In the genomic region with DNA sequence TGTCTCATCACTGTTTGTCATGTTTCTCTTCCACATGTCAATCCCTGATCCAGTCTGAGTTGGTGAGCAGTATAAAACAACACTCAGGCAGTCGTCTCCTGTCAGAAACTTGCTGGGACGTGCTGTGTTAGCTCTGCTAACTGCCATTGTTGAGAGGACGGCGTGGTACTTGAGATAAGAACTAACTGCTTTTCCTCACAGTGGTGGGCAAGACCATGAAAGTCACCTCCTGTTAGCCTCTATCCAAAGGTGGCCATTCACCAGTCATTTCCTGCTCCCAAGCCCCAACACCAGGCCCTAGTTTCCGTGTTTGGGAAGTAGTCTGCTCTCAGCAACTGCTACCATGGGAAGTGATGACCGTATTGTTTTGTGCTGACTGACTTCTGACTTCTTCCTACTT, we compare ENCODE assay signal across 20 mouse cellular contexts. TPM values are rescaled to one million over a fixed set of nuclear protein-coding genes. Genes with fewer than 3 reads are reported as not detected.
DNase-seq lines count a peak whose midpoint lies in the region; ATAC-seq and TF ChIP-seq lines count a peak whose summit lies in the region.
"Had no signal": no experiment of that assay in that cellular context is flagged by ENCODE, and none has a peak within 500 bp of the region (broad histone marks: within the 10 kb centered on the region; RNA-seq: fewer than 3 reads in every experiment).

No protein-coding gene starts in this region.

- peaks cover 10% of the 10 kb centered on the region for H3K4me1 ChIP-seq in heart, postnatal 0 days (ENCODE audit: control insufficient read depth, insufficient read depth)
- H3K4me1 ChIP-seq in G1E (ENCODE audit: insufficient read depth, low read depth, low read length) = peaks cover 35% of the 10 kb centered on the region
- H3K4me1 ChIP-seq in liver, embryonic 12.5 days = peaks cover 34% of the 10 kb centered on the region
- peaks cover 12% of the 10 kb centered on the region for H3K4me1 ChIP-seq in kidney, embryonic 15.5 days
- H3K4me1 ChIP-seq in forebrain, embryonic 15.5 days = 0 out of 2 replicates have a peak, but pooled peaks cover 3% of the 10 kb centered on the region

- WGBS in heart, postnatal 0 days = 15% methylated on average over 6 of the region's 6 CpGs
- WGBS in liver, embryonic 12.5 days (ENCODE audit: insufficient replicate concordance) = 13% methylated on average over 6 of the region's 6 CpGs
- WGBS in kidney, embryonic 15.5 days = 53% methylated on average over 6 of the region's 6 CpGs
- 74% methylated on average over 6 of the region's 6 CpGs for WGBS in forebrain, embryonic 15.5 days

- H3K4me3 ChIP-seq in heart, postnatal 0 days (ENCODE audit: low read depth, low read length) = no peak overlapping the region
- H3K4me3 ChIP-seq in G1E (ENCODE audit: low read depth, low read length) = peak overlapping the region; percentile 6; the same call in 1 of the 2 replicates
- no peak overlapping the region for H3K4me3 ChIP-seq in liver, embryonic 12.5 days
- no peak overlapping the region for H3K4me3 ChIP-seq in kidney, embryonic 15.5 days (replicated peaks)
- H3K4me3 ChIP-seq in forebrain, embryonic 15.5 days = no peak overlapping the region
- H3K4me3 ChIP-seq: erythroblast, embryonic 14.5 days; layer of hippocampus, adult 2 months had no signal

- H3K36me3 ChIP-seq in heart, postnatal 0 days (replicated peaks; ENCODE audit: control insufficient read depth, insufficient read depth, low read length) = no peaks in the 10 kb centered on the region
- no peaks in the 10 kb centered on the region for H3K36me3 ChIP-seq in G1E (replicated peaks)
- H3K36me3 ChIP-seq in liver, embryonic 12.5 days = peaks cover 5% of the 10 kb centered on the region; the same call in 1 of the 2 replicates
- H3K36me3 ChIP-seq in kidney, embryonic 15.5 days = peaks cover 15% of the 10 kb centered on the region; the same call in 1 of the 2 replicates
- H3K36me3 ChIP-seq in forebrain, embryonic 15.5 days = no peaks in the 10 kb centered on the region

- no peak overlapping the region for H3K9ac ChIP-seq in heart, postnatal 0 days (replicated peaks; ENCODE audit: low read depth, low read length)
- H3K9ac ChIP-seq in liver, embryonic 12.5 days = no peak overlapping the region
- no peak overlapping the region for H3K9ac ChIP-seq in kidney, embryonic 15.5 days
- no peak overlapping the region for H3K9ac ChIP-seq in forebrain, embryonic 15.5 days (replicated peaks)
- H3K9ac ChIP-seq: hindbrain, embryonic 14.5 days had no signal

- H3K27me3 ChIP-seq in heart, postnatal 0 days (ENCODE audit: control insufficient read depth, insufficient read depth, low read length) = 0 out of 2 replicates have a peak, but pooled peaks cover 5% of the 10 kb centered on the region
- peaks cover 5% of the 10 kb centered on the region; the same call in 1 of the 2 replicates for H3K27me3 ChIP-seq in G1E (ENCODE audit: insufficient read depth, low read length)
- no peaks in the 10 kb centered on the region for H3K27me3 ChIP-seq in liver, embryonic 12.5 days (replicated peaks)
- no peaks in the 10 kb centered on the region for H3K27me3 ChIP-seq in kidney, embryonic 15.5 days
- H3K27me3 ChIP-seq in forebrain, embryonic 15.5 days = no peaks in the 10 kb centered on the region

- TF ChIP-seq CTCF in heart, postnatal 0 days (IDR thresholded peaks at IDR 0.05; ENCODE audit: low read depth) = no peak
- TF ChIP-seq CTCF in G1E (IDR thresholded peaks at IDR 0.05; ENCODE audit: low read depth, low read length) = no peak

- no peaks in the 10 kb centered on the region for H3K9me3 ChIP-seq in heart, postnatal 0 days (replicated peaks; ENCODE audit: control insufficient read depth, low read length)
- H3K9me3 ChIP-seq in G1E (replicated peaks) = peaks cover 7% of the 10 kb centered on the region; the same call in 1 of the 2 replicates
- peaks cover 5% of the 10 kb centered on the region; the same call in 1 of the 2 replicates for H3K9me3 ChIP-seq in liver, embryonic 12.5 days (replicated peaks)
- H3K9me3 ChIP-seq in kidney, embryonic 15.5 days (replicated peaks) = no peaks in the 10 kb centered on the region; the same call in 1 of the 2 replicates
- no peaks in the 10 kb centered on the region for H3K9me3 ChIP-seq in forebrain, embryonic 15.5 days

- peak; percentile 84 for DNase-seq in heart, postnatal 0 days (ENCODE audit: low spot score)
- DNase-seq in heart, adult 8-10 months (ENCODE audit: low spot score) = no peak
- DNase-seq in 416B (ENCODE audit: low read depth) (peak; percentile 67), G1E (ENCODE audit: low spot score) (no peak)
- DNase-seq in T-cell, adult 2 months (ENCODE audit: low spot score) = no peak
- DNase-seq: adrenal gland, adult 8-10 months; cerebellum, adult 11-12 months; cerebellum, postnatal 25 days; thymus, postnatal 4 days had no signal

- peak; percentile 87 for ATAC-seq in heart, postnatal 0 days (ENCODE audit: insufficient read depth, low read depth)
- ATAC-seq in G1E (ENCODE audit: extremely low read depth, insufficient number of reproducible peaks, low FRiP score, poor library complexity, severe bottlenecking) = peak; percentile 70
- peak; percentile 72 for ATAC-seq in liver, embryonic 12.5 days
- no peak for ATAC-seq in kidney, embryonic 15.5 days (replicated peaks; ENCODE audit: low FRiP score)
- ATAC-seq in forebrain, embryonic 15.5 days (replicated peaks) = no peak
- ATAC-seq: CD4-positive, CD25-positive, alpha-beta regulatory T cell, adult 4 months; forebrain, embryonic 14.5 days; intestine, postnatal 0 days had no signal

- H3K27ac ChIP-seq in heart, postnatal 0 days (ENCODE audit: low read depth) = peak overlapping the region; percentile 36
- peak overlapping the region; percentile 57 for H3K27ac ChIP-seq in liver, embryonic 12.5 days
- H3K27ac ChIP-seq in kidney, embryonic 15.5 days = no peak overlapping the region
- no peak overlapping the region for H3K27ac ChIP-seq in forebrain, embryonic 15.5 days (replicated peaks)
- H3K27ac ChIP-seq: hindbrain, embryonic 14.5 days; kidney, postnatal 0 days; layer of hippocampus, adult 2 months had no signal

- TF ChIP-seq EP300 in heart, postnatal 0 days (IDR thresholded peaks at IDR 0.05; ENCODE audit: low read depth) = peak; percentile 28; the same call in 1 of the 2 replicates

- H3K4me2 ChIP-seq in heart, postnatal 0 days (ENCODE audit: low read depth, low read length) = no peak overlapping the region
- H3K4me2 ChIP-seq in liver, embryonic 12.5 days = no peak overlapping the region
- no peak overlapping the region for H3K4me2 ChIP-seq in kidney, embryonic 15.5 days
- H3K4me2 ChIP-seq in forebrain, embryonic 15.5 days (replicated peaks) = no peak overlapping the region
- H3K4me2 ChIP-seq: hindbrain, embryonic 14.5 days; midbrain, embryonic 11.5 days had no signal

RNA-seq across cellular contexts. Expression of gene Hdac7, which starts 20.9 kb away (rescaled TPM):
- total RNA-seq in heart, postnatal 0 days (2014; rRNA removed; ENCODE audit: low replicate concordance) = 34.4 and 36.9 TPM in 2 replicates
- 15.6 TPM in 2 replicates for polyA plus RNA-seq in heart, postnatal 0 days (2015; fragmentation: Nextera tagmentation; extraction: Ambion mirVana)
- total RNA-seq in heart, adult 8-10 months (2022) = 10 to 100 TPM; 22.9 to 29.0 (median 26.5) TPM
- 20.4 and 21.1 TPM in 2 replicates for total RNA-seq in G1E (2014; fragmentation: Nextera tagmentation)
- 3.0 and 3.9 TPM in 2 replicates for total RNA-seq in G1E (2017)
- 117 and 164 TPM in 2 replicates for polyA plus RNA-seq in G1E (2012)
- 14.0 and 14.3 TPM in 2 replicates for polyA plus RNA-seq in liver, embryonic 12.5 days (2016; fragmentation: Nextera tagmentation; extraction: Ambion mirVana)
- 29.9 and 35.2 TPM in 2 replicates for polyA plus RNA-seq in kidney, embryonic 15.5 days (2015; fragmentation: Nextera tagmentation; extraction: Ambion mirVana)
- 25.9 and 26.6 TPM in 2 replicates for polyA plus RNA-seq in forebrain, embryonic 15.5 days (2015; fragmentation: Nextera tagmentation; extraction: Ambion mirVana)

RNA-seq across cellular contexts. Expression of gene Vdr, which starts 45.3 kb away (rescaled TPM):
- total RNA-seq in heart, postnatal 0 days (2014; rRNA removed; ENCODE audit: low replicate concordance) = 0.15 and 1.7 TPM in 2 replicates
- polyA plus RNA-seq in heart, postnatal 0 days (2015; fragmentation: Nextera tagmentation; extraction: Ambion mirVana) = 1.3 and 2.6 TPM in 2 replicates
- 1 to 10 TPM in 3 of 4 experiments, under 1 TPM in 1; 0.98 to 1.6 (median 1.4) TPM for total RNA-seq in heart, adult 8-10 months (2022)
- total RNA-seq in G1E (2014; fragmentation: Nextera tagmentation) (0.45 and 1.1 TPM in 2 replicates), G1E (2017) (0.23 and 0.33 TPM in 2 replicates)
- polyA plus RNA-seq in G1E (2012) = 0.09 and 0.11 TPM in 2 replicates
- 0.46 and 0.66 TPM in 2 replicates for polyA plus RNA-seq in liver, embryonic 12.5 days (2016; fragmentation: Nextera tagmentation; extraction: Ambion mirVana)
- 6.5 and 7.2 TPM in 2 replicates for polyA plus RNA-seq in kidney, embryonic 15.5 days (2015; fragmentation: Nextera tagmentation; extraction: Ambion mirVana)
- polyA plus RNA-seq in forebrain, embryonic 15.5 days (2015; fragmentation: Nextera tagmentation; extraction: Ambion mirVana) = 0.08 and 0.09 TPM in 2 replicates
- polyA plus RNA-seq: erythroblast, embryonic 14.5 days had no signal

Comparison
In these comparisons a context has a peak if more than half of its experiments do, and no peak if none do; other contexts are left out.
1. DNase-seq: peak in heart, postnatal 0 days (single experiment) and 416B (single experiment); none in heart, adult 8-10 months (single experiment), G1E (single experiment) and T-cell, adult 2 months (single experiment).
2. ATAC-seq: peak in heart, postnatal 0 days (single experiment), G1E (single experiment) and liver, embryonic 12.5 days (single experiment); none in kidney, embryonic 15.5 days (single experiment) and forebrain, embryonic 15.5 days (single experiment).
3. H3K27ac ChIP-seq: peak in heart, postnatal 0 days (single experiment) and liver, embryonic 12.5 days (single experiment); none in kidney, embryonic 15.5 days (single experiment) and forebrain, embryonic 15.5 days (single experiment).